Mouse (Mus musculus): ENCODE results near the gene Lamc3. TPM values are rescaled to one million over a fixed set of nuclear protein-coding genes. Genes with fewer than 3 reads are reported as not detected.

Gene Lamc3
- total and polyA plus RNA-seq, 2 experiments, result 0.73 to 0.83 TPM

DNA sequence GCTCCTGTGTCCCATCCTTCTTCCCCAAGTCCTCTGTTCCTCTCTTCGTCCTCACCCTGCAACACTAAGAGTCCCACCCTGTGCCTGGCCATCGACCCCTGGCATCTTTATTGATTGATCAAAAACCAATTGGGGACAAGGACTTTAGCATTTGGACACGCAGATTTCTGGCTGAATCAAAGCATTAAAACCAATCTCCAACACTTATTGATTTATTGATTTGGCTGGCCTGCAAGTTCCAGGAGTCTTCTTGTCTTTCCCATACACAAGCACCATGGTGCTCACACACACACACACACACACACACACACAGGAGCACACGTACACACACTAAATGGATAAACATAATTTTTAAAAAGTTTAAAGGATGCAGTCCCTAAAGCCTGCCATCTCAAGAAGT, 55.9 kb downstream of the Lamc3 start:
- Histone ChIP-seq H3K27ac (replicated peaks; ENCODE audit: insufficient read depth, low read depth, low read length) (no peak overlapping the region), H3K36me3 (ENCODE audit: control insufficient read depth, insufficient read depth, low read length) (no peaks in the 10 kb centered on the region), H3K27me3 (ENCODE audit: control insufficient read depth, insufficient read depth, low read length) (no peaks in the 10 kb centered on the region), H3K79me2 (ENCODE audit: control insufficient read depth, insufficient read depth, low read length) (no peaks in the 10 kb centered on the region), H3K9ac (ENCODE audit: low read depth, low read length) (no peak overlapping the region), H3K4me1 (ENCODE audit: control insufficient read depth, insufficient read depth, low read length) (peaks cover 9% of the 10 kb centered on the region; the same call in 1 of the 2 replicates), H3K4me3 (ENCODE audit: insufficient read depth, low read depth, low read length) (no peak overlapping the region)
- no peak for TF ChIP-seq POLR2A (IDR thresholded peaks at IDR 0.05; ENCODE audit: extremely low read depth, insufficient read depth, low read length)
- TF ChIP-seq CTCF (IDR thresholded peaks at IDR 0.05; ENCODE audit: low read depth, low read length), result no peak
- peak; percentile 84 for DNase-seq (ENCODE audit: extremely low read depth, low read depth, low spot score)
- WGBS, result 14% methylated on average over 4 of the region's 4 CpGs

DNA sequence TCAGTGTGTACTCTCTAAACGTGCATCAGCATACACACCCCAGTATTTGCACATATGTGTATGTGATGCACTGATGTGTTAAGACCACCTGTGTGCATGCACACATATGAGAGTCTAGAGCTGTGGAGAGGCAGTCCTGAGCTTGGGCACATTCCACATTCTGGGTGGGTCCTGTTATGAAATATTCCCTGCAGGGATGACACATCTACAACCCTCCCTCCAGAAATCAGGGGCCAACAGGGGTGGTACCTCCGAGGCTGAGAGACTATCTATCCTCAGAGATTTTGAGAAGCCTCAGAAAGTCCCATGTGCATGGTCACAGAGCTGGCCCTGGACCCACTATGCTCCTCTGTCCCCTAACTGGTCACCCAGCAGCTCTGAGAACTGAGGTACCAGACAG, 58.5 kb downstream of the Lamc3 start:
- TF ChIP-seq POLR2A (IDR thresholded peaks at IDR 0.05; ENCODE audit: extremely low read depth, insufficient read depth, low read length) (no peak), CTCF (IDR thresholded peaks at IDR 0.05; ENCODE audit: low read depth, low read length) (no peak)
- Histone ChIP-seq H3K27me3 (ENCODE audit: control insufficient read depth, insufficient read depth, low read length) (peaks cover 7% of the 10 kb centered on the region), H3K4me1 (ENCODE audit: control insufficient read depth, insufficient read depth, low read length) (peaks cover 9% of the 10 kb centered on the region; the same call in 1 of the 2 replicates)

GRCm38 (mm10) chr2:31948392-31948791, 61.3 kb downstream of the Lamc3 start:
- no peak for DNase-seq (ENCODE audit: extremely low read depth, low read depth, low spot score)
- no peak overlapping the region for H3K9ac ChIP-seq (ENCODE audit: low read depth, low read length)
- peaks cover 2% of the 10 kb centered on the region; the same call in 1 of the 2 replicates for H3K4me1 ChIP-seq (ENCODE audit: control insufficient read depth, insufficient read depth, low read length)
- 85% methylated on average over 6 of the region's 6 CpGs for WGBS
- H3K79me2 ChIP-seq (ENCODE audit: control insufficient read depth, insufficient read depth, low read length), result no peaks in the 10 kb centered on the region
- no peak overlapping the region for H3K4me3 ChIP-seq (ENCODE audit: insufficient read depth, low read depth, low read length)
- peaks cover 8% of the 10 kb centered on the region for H3K27me3 ChIP-seq (ENCODE audit: control insufficient read depth, insufficient read depth, low read length)
- H3K36me3 ChIP-seq (ENCODE audit: control insufficient read depth, insufficient read depth, low read length), result no peaks in the 10 kb centered on the region
- TF ChIP-seq POLR2A (IDR thresholded peaks at IDR 0.05; ENCODE audit: extremely low read depth, insufficient read depth, low read length) (no peak), CTCF (IDR thresholded peaks at IDR 0.05; ENCODE audit: low read depth, low read length) (no peak)
- H3K27ac ChIP-seq (replicated peaks; ENCODE audit: insufficient read depth, low read depth, low read length), result no peak overlapping the region

More for the DNA sequence above, 58.5 kb downstream of the Lamc3 start:
- Histone ChIP-seq H3K79me2 (ENCODE audit: control insufficient read depth, insufficient read depth, low read length) (no peaks in the 10 kb centered on the region), H3K9ac (ENCODE audit: low read depth, low read length) (no peak overlapping the region), H3K36me3 (ENCODE audit: control insufficient read depth, insufficient read depth, low read length) (no peaks in the 10 kb centered on the region), H3K27ac (replicated peaks; ENCODE audit: insufficient read depth, low read depth, low read length) (no peak overlapping the region), H3K4me3 (ENCODE audit: insufficient read depth, low read depth, low read length) (no peak overlapping the region)
- WGBS, result 69% methylated on average over 2 of the region's 2 CpGs
- DNase-seq (ENCODE audit: extremely low read depth, low read depth, low spot score), result no peak

GRCm38 (mm10) chr2:31948801-31949200, 61.7 kb downstream of the Lamc3 start:
- Histone ChIP-seq H3K9ac (ENCODE audit: low read depth, low read length) (no peak overlapping the region), H3K79me2 (ENCODE audit: control insufficient read depth, insufficient read depth, low read length) (no peaks in the 10 kb centered on the region), H3K27ac (replicated peaks; ENCODE audit: insufficient read depth, low read depth, low read length) (no peak overlapping the region), H3K36me3 (ENCODE audit: control insufficient read depth, insufficient read depth, low read length) (no peaks in the 10 kb centered on the region), H3K27me3 (ENCODE audit: control insufficient read depth, insufficient read depth, low read length) (peaks cover 8% of the 10 kb centered on the region), H3K4me3 (ENCODE audit: insufficient read depth, low read depth, low read length) (no peak overlapping the region), H3K4me1 (ENCODE audit: control insufficient read depth, insufficient read depth, low read length) (0 out of 2 replicates have a peak, but pooled peaks cover 2% of the 10 kb centered on the region)
- no peak for DNase-seq (ENCODE audit: extremely low read depth, low read depth, low spot score)
- TF ChIP-seq POLR2A (IDR thresholded peaks at IDR 0.05; ENCODE audit: extremely low read depth, insufficient read depth, low read length) (no peak), CTCF (IDR thresholded peaks at IDR 0.05; ENCODE audit: low read depth, low read length) (no peak)
- WGBS, result 76% methylated on average over 6 of the region's 6 CpGs

GRCm38 (mm10) chr2:31950058-31950871, 63.2 kb downstream of the Lamc3 start, which contains the start of gene Aif1l:
Gene Aif1l, plus strand, starts transcription at chr2:31950139.
- peaks cover 8% of the 10 kb centered on the region for H3K27me3 ChIP-seq (ENCODE audit: control insufficient read depth, insufficient read depth, low read length)
- no peaks in the 10 kb centered on the region for H3K4me1 ChIP-seq (ENCODE audit: control insufficient read depth, insufficient read depth, low read length)
- H3K36me3 ChIP-seq (ENCODE audit: control insufficient read depth, insufficient read depth, low read length), result no peaks in the 10 kb centered on the region
- H3K27ac ChIP-seq (replicated peaks; ENCODE audit: insufficient read depth, low read depth, low read length), result no peak within 1 kb of the TSS
- H3K9ac ChIP-seq (ENCODE audit: low read depth, low read length), result no peak within 1 kb of the TSS
- TF ChIP-seq CTCF (IDR thresholded peaks at IDR 0.05; ENCODE audit: low read depth, low read length) (0 out of 2 replicates have a peak, but pooled peaks have one; percentile 19), POLR2A (IDR thresholded peaks at IDR 0.05; ENCODE audit: extremely low read depth, insufficient read depth, low read length) (no peak)
- WGBS, result 2% methylated on average over 66 of the region's 66 CpGs
- no peak for DNase-seq (ENCODE audit: extremely low read depth, low read depth, low spot score)
- peak within 1 kb of the TSS; percentile 13; the same call in 1 of the 2 replicates for H3K4me3 ChIP-seq (ENCODE audit: insufficient read depth, low read depth, low read length)
- no peaks in the 10 kb centered on the region for H3K79me2 ChIP-seq (ENCODE audit: control insufficient read depth, insufficient read depth, low read length)

DNA sequence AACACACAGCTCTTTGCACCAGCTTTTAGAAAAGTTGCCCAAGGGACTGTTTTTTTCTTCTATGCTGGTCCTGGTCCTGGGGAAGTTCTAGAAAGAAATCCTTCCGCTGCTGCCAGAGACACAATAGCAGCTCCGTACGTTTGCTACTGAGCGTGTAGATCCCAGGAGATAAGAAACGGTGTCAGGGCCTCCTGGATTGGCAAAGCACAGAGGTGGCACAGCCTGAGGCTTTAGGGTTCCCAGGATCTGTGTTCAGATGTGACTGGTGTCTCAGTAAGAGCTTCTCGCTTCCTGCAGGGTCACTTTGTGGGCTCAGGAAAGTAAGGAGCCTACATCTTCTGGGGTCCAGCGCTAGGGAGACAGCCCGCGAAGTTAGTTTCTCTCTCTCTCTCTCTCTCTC, 63.9 kb downstream of the Lamc3 start:
- no peak for DNase-seq (ENCODE audit: extremely low read depth, low read depth, low spot score)
- no peak overlapping the region for H3K4me3 ChIP-seq (ENCODE audit: insufficient read depth, low read depth, low read length)
- H3K36me3 ChIP-seq (ENCODE audit: control insufficient read depth, insufficient read depth, low read length), result no peaks in the 10 kb centered on the region
- H3K9ac ChIP-seq (ENCODE audit: low read depth, low read length), result no peak overlapping the region
- no peaks in the 10 kb centered on the region for H3K4me1 ChIP-seq (ENCODE audit: control insufficient read depth, insufficient read depth, low read length)
- no peak overlapping the region for H3K27ac ChIP-seq (replicated peaks; ENCODE audit: insufficient read depth, low read depth, low read length)
- H3K79me2 ChIP-seq (ENCODE audit: control insufficient read depth, insufficient read depth, low read length), result no peaks in the 10 kb centered on the region
- 52% methylated on average over 9 of the region's 9 CpGs for WGBS
- peaks cover 8% of the 10 kb centered on the region for H3K27me3 ChIP-seq (ENCODE audit: control insufficient read depth, insufficient read depth, low read length)
- TF ChIP-seq CTCF (IDR thresholded peaks at IDR 0.05; ENCODE audit: low read depth, low read length) (no peak), POLR2A (IDR thresholded peaks at IDR 0.05; ENCODE audit: extremely low read depth, insufficient read depth, low read length) (no peak)
